Mouse (Mus musculus) megakaryocyte-erythroid progenitor cell, adult 5-6 weeks (primary cell): ENCODE measurements around the gene Slc6a5. TPM values are rescaled to one million over a fixed set of nuclear protein-coding genes. Genes with fewer than 3 reads are reported as not detected.
A peak's percentile ranks its signal among the peaks of the same experiment; 100 is the strongest.

ENCODE experiments used
- ATAC-seq: replicated peaks from 2 replicates; pipeline ENCODE4 v1.8.0; 2016; ENCODE audit warnings: mild to moderate bottlenecking, inconsistent platforms; ENCODE audit not compliant: severe bottlenecking, poor library complexity, low FRiP score, low TSS enrichment
- total RNA-seq, 2 experiments: library from RNA; stranded (forward) in 1 of 2; stranded (reverse) in 1 of 2; fragments of 200-1000, 215-1000 nt in 1 of 2; fragments of >200 nt in 1 of 2; fragmentation: Nextera tagmentation in 1 of 2; gene quantifications; 2 replicates each; pipeline ENCODE4 v1.2.3; 2014 to 2017

Gene Slc6a5
- total RNA-seq (2014; fragmentation: Nextera tagmentation) (not detected in 2 replicates), total RNA-seq (2017) (not detected in 2 replicates)

DNA sequence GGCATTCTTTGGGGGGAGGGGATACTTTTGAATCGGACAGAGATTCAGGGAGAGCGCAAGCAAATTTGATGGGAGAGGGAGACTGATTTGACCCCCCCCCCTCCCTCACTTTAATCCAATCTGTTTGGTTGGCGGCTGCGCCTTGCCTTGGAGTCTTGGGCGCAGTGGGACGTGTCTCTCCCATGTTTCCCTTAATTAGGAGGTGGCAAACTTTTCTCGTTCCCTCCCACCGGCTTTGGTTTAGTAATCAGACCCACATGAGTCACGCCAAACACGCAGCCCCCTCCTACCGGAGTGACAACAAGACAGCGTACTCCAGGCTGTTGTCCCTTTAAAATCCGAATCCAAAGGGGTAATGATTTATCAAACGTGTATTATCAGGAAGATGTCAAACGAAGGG lies at the start of gene Slc6a5:
Gene Slc6a5 (plus strand): TSS at position 297 of the 400 bp plus-strand sequence.
- ATAC-seq: no peak

DNA sequence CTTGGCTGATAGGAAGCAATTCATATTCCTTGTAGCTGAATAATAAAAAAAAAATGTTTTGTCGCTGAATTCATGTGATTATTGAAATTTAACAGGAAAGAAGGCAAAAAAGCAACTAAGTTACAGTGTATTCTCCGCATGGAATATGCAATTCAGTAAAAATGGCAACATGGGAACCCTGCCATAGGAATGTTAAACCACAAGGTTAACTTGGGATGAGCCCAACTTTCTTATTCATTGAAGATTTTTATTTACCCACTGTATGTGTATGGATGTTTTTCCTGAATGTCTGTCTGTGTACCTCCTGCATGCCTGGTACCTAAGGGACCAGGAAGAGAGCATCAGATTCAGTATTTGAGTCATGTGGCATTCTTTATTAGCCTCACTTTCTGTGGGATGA lies 48.8 kb upstream of the Slc6a5 start:
- ATAC-seq: no peak

DNA sequence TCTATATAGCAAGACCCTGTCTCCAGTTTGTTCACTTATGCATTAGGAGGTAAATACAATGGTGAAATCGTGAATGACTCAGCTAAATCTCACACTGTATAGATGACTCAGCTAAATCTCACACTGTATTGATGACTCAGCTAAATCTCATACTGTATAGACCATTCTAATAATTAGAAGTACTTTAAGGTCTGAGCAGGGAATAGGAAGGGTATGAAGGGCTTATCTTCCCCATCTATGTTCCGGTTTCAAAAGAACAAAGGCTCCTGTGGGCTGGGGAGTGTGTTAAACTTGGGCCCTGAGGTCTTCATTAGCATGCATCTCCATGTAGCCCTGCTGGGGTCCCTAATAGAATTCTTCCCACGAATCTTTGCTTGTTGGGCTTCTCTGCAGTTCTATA lies 46.2 kb upstream of the Slc6a5 start:
- ATAC-seq: no peak

GRCm38 (mm10) chr7:49869656-49870055 lies 40.3 kb upstream of the Slc6a5 start:
- ATAC-seq: no peak

DNA sequence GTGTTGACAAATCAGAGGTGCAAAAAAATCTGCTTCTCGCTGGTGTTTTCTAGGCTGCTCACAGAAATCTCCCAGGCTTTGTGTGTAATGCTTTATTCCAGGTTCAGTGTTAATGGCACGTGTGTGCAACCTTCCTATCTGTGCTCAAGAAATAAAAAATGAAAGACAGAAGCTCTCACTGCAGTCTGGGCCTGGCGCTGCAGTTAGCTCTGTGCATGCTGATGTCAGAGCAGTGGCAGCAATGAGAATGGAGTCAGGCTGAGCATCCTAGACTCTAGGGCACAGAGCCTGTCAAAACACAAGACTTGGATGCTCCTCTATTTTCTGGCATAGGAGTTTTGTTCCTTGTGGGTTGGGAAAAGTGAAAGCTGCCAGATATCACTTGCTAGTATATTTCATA lies 39.7 kb upstream of the Slc6a5 start:
- no peak for ATAC-seq

DNA sequence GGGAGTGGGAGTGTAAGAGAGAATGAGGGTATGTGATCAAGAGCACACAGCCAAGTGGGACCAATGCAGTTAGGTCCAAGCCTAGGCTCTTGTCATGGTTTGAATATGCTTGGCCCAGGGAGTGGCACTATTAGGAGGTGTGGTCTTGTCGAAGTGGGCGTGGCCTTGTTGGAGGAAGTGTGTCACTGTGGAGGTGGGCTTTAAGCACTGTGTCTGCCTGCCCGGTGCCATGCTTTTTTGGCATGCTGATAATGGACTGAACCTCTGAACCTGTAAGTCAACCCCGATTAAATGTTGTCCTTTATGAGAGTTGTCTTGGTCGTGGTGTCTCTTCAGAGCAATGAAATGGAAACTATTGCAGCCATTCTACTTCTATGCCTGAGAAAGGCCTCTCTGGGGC lies 32.6 kb upstream of the Slc6a5 start:
- ATAC-seq: no peak

- no peak for ATAC-seq
Observed at GRCm38 (mm10) chr7:49879051-49879450, 30.9 kb upstream of the Slc6a5 start.

DNA sequence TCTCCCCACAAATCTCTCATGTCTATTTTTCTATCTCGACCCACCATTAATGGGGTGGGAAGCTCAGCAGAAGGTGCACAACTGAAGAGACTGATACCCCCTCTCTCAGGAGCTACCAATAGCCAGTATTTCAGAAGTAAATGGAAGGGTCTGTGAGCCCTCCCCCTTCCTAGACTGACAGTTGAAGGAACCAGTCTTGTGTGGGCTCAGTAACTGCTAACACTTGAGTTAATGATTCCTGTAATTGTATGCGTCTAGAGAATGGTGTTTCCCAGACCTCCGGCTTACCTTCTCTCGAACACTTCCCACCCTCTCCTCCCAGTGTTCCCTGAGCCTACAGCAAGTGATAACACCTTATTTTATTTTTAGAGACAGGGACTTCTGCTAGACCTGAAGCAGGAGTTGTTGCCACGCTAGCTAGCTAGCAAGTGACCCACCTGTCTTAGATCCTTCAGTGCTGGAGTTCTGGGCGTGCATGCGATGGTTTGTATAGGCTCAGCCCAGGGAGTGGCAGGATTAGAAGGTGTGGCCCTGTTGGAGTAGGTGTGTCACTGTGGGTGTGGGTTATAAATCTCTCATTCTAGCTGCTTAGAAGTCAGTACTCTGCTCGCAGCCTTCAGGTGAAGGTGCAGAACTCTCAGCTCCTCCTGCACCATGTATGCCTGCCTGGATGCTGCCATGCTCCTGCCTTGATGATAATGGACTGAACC lies 29.8 kb upstream of the Slc6a5 start:
- ATAC-seq: no peak

DNA sequence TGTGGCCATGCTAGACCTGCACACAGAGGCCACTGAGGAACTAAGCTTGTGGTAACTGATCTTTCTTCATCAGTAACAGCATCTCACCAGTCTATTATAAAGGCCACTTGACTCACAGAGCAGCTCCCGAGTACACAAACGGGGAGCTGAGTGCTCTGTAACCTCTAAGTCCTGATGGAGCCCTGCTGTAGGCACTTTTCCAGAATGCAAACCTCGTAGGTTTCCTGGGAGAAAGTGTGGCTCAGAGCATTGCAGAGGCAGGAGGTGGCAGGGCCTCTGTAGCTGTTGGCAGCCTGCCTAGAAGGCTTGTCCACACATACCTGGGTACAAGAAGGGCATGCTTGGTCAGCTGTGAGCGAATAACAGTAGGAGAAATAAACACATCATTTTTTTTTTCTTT lies 27.7 kb upstream of the Slc6a5 start:
- no peak for ATAC-seq

GRCm38 (mm10) chr7:49882694-49883389 lies 27.1 kb upstream of the Slc6a5 start:
- ATAC-seq: peak; percentile 65; the same call in 1 of the 2 replicates

GRCm38 (mm10) chr7:49887776-49888390 lies 22.1 kb upstream of the Slc6a5 start:
- no peak for ATAC-seq

- ATAC-seq: no peak
Observed at GRCm38 (mm10) chr7:49894786-49895185, 15.2 kb upstream of the Slc6a5 start.

- no peak for ATAC-seq
Observed at GRCm38 (mm10) chr7:49895296-49895695, 14.7 kb upstream of the Slc6a5 start.

DNA sequence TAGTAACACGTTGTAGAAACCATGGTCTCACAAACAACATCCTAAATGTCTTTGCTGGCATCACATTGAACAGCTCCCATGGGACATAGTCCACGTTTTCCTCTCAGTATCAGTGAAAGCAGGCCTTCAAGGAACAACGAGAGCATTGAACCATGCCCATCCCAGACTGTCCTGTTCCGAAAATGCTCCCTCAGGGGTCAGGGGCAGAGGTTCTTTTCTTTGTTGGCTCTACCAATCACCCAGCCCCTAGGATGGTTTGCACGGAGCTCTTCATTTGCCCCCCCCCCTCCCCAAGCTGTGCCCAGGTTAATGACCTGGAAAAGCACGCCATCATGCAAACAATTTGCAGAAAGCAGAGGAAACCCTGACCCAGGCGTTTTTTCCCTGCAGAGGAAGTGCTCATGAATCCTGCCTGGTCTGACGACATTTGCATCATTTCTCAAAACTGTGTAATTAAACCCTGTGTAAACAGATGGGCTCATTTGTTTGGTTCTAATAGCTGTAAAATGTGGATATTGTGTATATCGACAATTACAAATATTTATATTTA lies 7.9 kb upstream of the Slc6a5 start:
- no peak for ATAC-seq

DNA sequence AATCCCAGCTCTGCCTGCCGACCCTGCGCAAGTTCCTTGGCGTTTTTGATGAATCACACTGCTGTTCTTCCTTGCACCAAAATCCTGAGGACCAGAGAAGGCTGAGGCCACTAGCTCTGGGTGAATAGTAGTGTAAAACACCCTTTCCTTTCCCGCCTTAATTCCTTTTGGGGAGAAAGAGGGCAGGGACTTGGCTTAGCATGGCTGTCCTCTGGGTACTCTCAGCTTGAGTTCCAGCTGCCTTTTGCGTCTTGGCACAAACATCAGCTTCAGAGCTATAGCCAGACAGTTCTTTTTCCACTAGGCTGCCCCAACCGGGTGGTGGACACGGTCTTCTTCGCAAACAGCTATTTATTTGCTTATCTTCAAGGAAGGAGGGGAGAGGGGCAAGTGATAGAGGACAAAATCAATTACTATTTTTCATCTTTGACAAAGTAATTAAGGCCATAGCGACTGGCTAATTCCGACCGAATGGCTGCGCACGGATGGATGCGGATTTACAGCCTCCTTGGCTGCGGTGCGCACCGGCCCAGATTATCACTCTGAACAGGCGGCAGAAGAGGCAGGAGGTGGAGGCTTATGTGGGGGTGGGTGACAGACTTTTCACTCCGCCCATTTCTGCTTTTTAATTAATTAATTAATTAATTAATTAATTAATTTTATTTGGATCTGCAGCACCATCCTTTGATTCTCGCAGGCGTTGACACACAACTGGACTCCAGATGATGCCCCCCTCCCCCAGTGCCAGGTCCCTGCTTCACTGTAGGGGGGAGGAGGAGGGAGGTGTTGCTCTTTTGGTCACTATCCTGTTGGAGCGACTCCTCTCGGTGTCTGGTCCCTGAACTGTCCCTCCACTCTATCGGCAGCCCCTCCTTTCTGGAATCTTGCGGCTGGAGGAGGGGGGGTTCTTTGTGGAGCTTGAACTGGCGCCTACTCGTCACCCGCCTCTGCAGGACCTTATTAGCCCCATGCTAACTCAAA lies 2.5 kb upstream of the Slc6a5 start:
- ATAC-seq: no peak

GRCm38 (mm10) chr7:49908181-49908855 lies 1.6 kb upstream of the Slc6a5 start:
- ATAC-seq: no peak

DNA sequence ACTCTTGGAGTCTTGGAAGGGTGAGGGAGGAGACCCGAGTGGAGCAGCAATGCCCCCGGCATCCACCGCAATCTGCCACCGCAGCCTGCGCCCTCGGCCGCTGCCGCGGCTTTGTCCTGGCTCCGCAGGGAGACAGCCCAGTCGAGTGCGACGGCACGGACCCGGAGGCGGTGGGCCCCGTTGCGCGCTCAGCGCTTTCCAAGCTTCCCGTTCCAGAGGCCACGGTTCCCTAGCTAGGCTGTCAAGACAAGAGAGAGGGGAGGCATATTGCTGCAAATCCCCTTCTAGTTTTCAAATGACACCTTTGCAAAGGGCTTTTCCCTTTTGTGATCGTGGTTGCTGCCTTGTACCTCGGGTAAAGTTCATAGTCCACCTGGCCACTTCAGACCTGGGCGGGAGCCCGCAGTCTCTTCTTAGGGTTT lies 945 bp upstream of the Slc6a5 start:
- ATAC-seq: no peak

- ATAC-seq: 0 out of 2 replicates have a peak, but pooled peaks have one; percentile 58
Observed at GRCm38 (mm10) chr7:49910361-49910760, 415 bp downstream of the Slc6a5 start.
